Mouse (Mus musculus) bone marrow, adult 2 months (tissue): ENCODE measurements at regions not wholly inside any gene's neighbourhood (a gene's known extent, or its start where the extent isn't known, plus 50 kb on each side); places are given as distances from the start of the nearest gene placed in this dataset.

Experiments
- CTCF ChIP-seq: fragments of 200-500 bp; IDR thresholded peaks from 2 replicates; pipeline ENCODE4 v1.5.1; 2011; ENCODE audit warnings: low read length, control low read depth; ENCODE audit not compliant: control insufficient read depth, insufficient read depth
- POLR2A ChIP-seq: fragments of 200-500 bp; IDR thresholded peaks from 2 replicates; pipeline ENCODE4 v1.6.1; 2011; ENCODE audit warnings: low read depth, mild to moderate bottlenecking, control low read depth, low read length, borderline replicate concordance; ENCODE audit not compliant: control insufficient read depth

GRCm38 (mm10) chr12:96617226-96617625, 925.2 kb downstream of the Flrt2 start:
- TF ChIP-seq POLR2A (no peak), CTCF (no peak)
